Mouse (Mus musculus): ENCODE data around the gene Stk19. TPM values are rescaled to one million over a fixed set of nuclear protein-coding genes. Genes with fewer than 3 reads are reported as not detected.
"Not testable (repeated sequence)": the region's sequence is repeated elsewhere in the genome, so short reads cannot be mapped to it uniquely, and the experiment has no call there.

Gene Stk19
- total RNA-seq, 1 experiment from 2014 or later: 26.7 TPM

DNA sequence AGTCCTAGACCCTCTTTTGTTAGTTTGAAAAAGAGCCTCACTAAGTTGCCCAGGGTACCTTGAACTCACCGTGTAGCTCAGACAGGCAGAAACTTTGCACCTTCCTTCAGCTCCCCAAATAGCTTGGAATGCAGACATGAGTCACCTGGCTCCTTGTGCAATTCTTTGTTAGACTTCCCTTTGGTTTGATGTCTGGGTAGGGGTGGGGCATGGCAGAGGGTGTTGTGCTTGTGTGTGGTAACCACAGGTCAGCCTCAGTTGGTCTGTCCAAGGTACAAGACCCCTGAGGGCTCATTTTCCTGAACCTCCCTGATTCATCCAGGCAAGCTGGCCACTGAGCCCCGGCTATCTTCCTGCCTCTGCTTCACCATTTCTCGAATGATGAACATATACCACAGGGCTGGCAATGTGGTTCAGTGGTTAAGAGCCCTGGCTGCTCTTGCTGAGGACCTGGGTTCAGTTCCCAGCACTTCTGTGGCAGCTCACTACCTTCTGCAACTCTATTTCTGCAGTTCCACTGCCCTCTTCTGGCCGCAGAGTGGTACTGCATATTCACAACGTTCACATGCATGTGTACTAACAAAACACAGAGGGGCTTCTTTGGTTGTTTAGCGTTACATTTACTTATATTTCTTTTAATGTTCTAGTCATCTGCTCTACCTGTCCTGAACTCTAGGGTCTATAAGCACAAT is 31.7 kb downstream of the Stk19 start:
- ATAC-seq (replicated peaks in 1 of 2; ENCODE audit: insufficient read depth in 1 of 2, low FRiP score in 2 of 2, low TSS enrichment in 1 of 2, low read depth in 1 of 2, poor library complexity in 2 of 2, severe bottlenecking in 2 of 2): no peak

DNA sequence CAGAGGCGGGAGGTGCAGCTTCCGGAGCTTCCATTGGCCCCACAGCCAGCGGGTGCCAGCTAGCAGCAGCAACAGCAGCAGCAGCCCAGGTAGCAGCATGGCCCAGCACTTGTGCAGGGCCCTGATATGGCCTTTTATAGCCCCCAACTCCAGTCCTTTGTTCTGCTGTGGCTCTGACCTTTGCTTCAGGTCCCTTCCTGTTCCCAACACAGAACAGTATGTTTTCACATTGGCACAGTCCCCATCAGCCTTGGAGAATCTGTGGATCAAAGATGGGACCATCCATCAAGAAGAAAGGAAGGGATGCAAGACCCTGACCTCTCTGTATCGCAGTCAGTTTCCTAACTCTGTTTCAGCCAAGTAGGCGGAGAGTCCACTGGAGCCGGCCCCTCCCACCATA is 32.4 kb downstream of the Stk19 start, which contains the start of gene Cyp21a1:
TSS of gene Cyp21a1 (minus strand) at position 261 of the 400 bp plus-strand sequence.
- not testable (repeated sequence) for ATAC-seq (replicated peaks in 1 of 2; ENCODE audit: insufficient read depth in 1 of 2, low FRiP score in 2 of 2, low TSS enrichment in 1 of 2, low read depth in 1 of 2, poor library complexity in 2 of 2, severe bottlenecking in 2 of 2)

DNA sequence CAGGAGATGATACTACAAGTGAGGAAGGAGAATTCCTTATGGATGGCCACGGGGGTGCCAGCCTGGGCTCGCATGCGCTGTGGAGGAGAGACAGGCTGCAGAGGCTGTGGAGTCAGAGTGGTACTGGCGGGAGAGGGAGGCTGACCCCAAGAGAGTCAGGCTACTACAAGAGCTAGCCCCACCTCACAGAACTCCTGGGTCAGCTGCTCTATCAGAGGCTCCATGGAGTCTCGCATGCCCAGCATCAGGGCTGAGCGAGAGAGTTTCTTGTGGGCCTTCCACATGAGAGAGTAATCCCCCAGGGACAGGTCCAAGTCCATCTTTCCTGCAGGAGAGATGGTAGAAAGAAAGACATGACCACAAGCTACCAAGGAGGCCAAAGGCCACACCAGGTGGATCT is 33.4 kb downstream of the Stk19 start:
- not testable (repeated sequence) for ATAC-seq (replicated peaks in 1 of 2; ENCODE audit: insufficient read depth in 1 of 2, low FRiP score in 2 of 2, low TSS enrichment in 1 of 2, low read depth in 1 of 2, poor library complexity in 2 of 2, severe bottlenecking in 2 of 2)

- ATAC-seq (replicated peaks in 1 of 2; ENCODE audit: insufficient read depth in 1 of 2, low FRiP score in 2 of 2, low TSS enrichment in 1 of 2, low read depth in 1 of 2, poor library complexity in 2 of 2, severe bottlenecking in 2 of 2): not testable (repeated sequence)
Observed at GRCm38 (mm10) chr17:34802756-34803155, 34.0 kb downstream of the Stk19 start.

DNA sequence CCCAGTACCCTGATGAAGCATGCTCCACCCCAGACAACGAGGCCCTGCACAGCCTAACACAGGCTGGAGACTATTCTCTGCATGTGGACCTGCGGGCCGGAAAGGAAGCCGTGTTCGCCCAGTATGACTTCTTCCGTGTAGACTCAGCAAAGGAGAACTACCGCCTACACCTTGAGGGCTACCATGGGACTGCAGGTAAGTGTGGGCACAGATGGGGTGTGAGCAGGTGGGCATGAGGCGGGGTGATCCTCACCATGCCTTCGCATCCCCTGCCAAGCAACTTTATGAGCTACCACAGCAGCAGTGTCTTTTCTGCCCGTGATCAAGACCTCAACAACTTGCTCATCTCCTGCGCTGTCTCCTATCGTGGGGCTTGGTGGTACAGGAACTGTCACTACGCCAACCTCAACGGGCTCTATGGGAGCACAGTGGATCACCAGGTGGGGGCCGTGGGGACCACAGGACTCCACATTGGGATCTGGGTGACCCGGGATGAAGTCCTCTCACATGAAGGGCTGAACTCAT is 35.9 kb downstream of the Stk19 start:
- not testable (repeated sequence) for ATAC-seq (replicated peaks in 1 of 2; ENCODE audit: insufficient read depth in 1 of 2, low FRiP score in 2 of 2, low TSS enrichment in 1 of 2, low read depth in 1 of 2, poor library complexity in 2 of 2, severe bottlenecking in 2 of 2)

- ATAC-seq (replicated peaks in 1 of 2; ENCODE audit: insufficient read depth in 1 of 2, low FRiP score in 2 of 2, low TSS enrichment in 1 of 2, low read depth in 1 of 2, poor library complexity in 2 of 2, severe bottlenecking in 2 of 2): no peak
Observed at GRCm38 (mm10) chr17:34799531-34799925, 37.2 kb downstream of the Stk19 start.

GRCm38 (mm10) chr17:34798866-34799530 is 37.7 kb downstream of the Stk19 start:
- no peak for ATAC-seq (replicated peaks in 1 of 2; ENCODE audit: insufficient read depth in 1 of 2, low FRiP score in 2 of 2, low TSS enrichment in 1 of 2, low read depth in 1 of 2, poor library complexity in 2 of 2, severe bottlenecking in 2 of 2)

DNA sequence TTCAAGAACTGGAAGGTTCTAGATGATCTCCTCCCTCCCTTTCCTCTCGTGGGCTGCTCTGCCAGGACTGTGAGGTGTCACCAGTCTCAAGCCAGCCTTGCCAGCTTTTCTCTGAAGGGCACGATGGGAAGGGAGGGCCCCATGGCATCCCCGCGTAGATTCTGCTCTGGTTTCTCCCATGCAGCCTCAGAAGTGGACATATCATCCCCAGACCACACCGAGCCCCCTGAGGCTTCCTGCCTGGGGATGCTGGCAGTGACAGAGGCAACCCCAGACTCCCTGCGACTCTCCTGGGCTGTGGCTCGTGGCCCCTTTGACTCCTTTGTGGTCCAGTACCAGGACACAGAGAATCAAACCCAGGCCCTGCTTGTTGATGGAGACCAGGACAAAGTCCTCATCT is 38.7 kb downstream of the Stk19 start:
- ATAC-seq (replicated peaks in 1 of 2; ENCODE audit: insufficient read depth in 1 of 2, low FRiP score in 2 of 2, low TSS enrichment in 1 of 2, low read depth in 1 of 2, poor library complexity in 2 of 2, severe bottlenecking in 2 of 2): not testable (repeated sequence)

- ATAC-seq (replicated peaks in 1 of 2; ENCODE audit: insufficient read depth in 1 of 2, low FRiP score in 2 of 2, low TSS enrichment in 1 of 2, low read depth in 1 of 2, poor library complexity in 2 of 2, severe bottlenecking in 2 of 2): not testable (repeated sequence)
Observed at GRCm38 (mm10) chr17:34797211-34797995, 39.3 kb downstream of the Stk19 start.

- ATAC-seq (replicated peaks in 1 of 2; ENCODE audit: insufficient read depth in 1 of 2, low FRiP score in 2 of 2, low TSS enrichment in 1 of 2, low read depth in 1 of 2, poor library complexity in 2 of 2, severe bottlenecking in 2 of 2): no peak
Observed at GRCm38 (mm10) chr17:34796311-34797140, 40.2 kb downstream of the Stk19 start.

- no peak for ATAC-seq (replicated peaks in 1 of 2; ENCODE audit: insufficient read depth in 1 of 2, low FRiP score in 2 of 2, low TSS enrichment in 1 of 2, low read depth in 1 of 2, poor library complexity in 2 of 2, severe bottlenecking in 2 of 2)
Observed at GRCm38 (mm10) chr17:34795633-34796032, 41.1 kb downstream of the Stk19 start.

DNA sequence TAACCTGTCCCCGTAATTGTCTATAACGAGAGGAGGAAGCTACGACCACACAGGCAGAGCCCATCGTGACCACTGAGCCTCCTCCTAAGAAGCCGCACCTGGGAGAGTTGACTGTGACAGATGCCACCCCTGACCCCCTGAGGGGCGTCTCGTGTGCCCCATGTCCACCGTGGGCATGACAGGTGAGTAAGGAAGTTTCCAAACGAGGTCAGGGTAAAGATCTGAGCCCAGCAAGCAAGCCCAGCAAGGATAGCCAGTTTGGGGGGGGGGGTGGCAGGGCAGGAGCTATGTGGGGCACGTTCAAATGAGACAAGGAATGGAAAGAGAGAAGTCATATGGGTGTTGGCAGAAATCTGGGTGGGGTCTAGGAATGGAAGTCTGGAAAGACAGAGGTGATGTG is 41.7 kb downstream of the Stk19 start:
- ATAC-seq (replicated peaks in 1 of 2; ENCODE audit: insufficient read depth in 1 of 2, low FRiP score in 2 of 2, low TSS enrichment in 1 of 2, low read depth in 1 of 2, poor library complexity in 2 of 2, severe bottlenecking in 2 of 2): no peak

- ATAC-seq (replicated peaks in 1 of 2; ENCODE audit: insufficient read depth in 1 of 2, low FRiP score in 2 of 2, low TSS enrichment in 1 of 2, low read depth in 1 of 2, poor library complexity in 2 of 2, severe bottlenecking in 2 of 2): no peak
Observed at GRCm38 (mm10) chr17:34777680-34778325, 58.9 kb downstream of the Stk19 start.
